Mouse (Mus musculus) forebrain, embryonic 14.5 days (tissue): ENCODE data around the gene Gcgr. TPM values are rescaled to one million over a fixed set of nuclear protein-coding genes. Genes with fewer than 3 reads are reported as not detected.

Experiments used
- ATAC-seq: fragments of 200-750 bp; cut with Nextera tagmentation; 2 replicates; pipeline ENCODE4 v1.8.0; 2017; ENCODE audit warnings: mild to moderate bottlenecking, moderate library complexity
- DNase-seq: peaks from one replicate; pipeline ENCODE4 v3.0.0-alpha.2; 2015; ENCODE audit warnings: low spot score
- H3K27ac ChIP-seq: fragments of 300-500 bp; sonication (generic); 2 replicates; pipeline ENCODE4 v1.5.1; 2014; ENCODE audit warnings: low read depth, mild to moderate bottlenecking, control low read depth, low read length, moderate library complexity
- H3K27me3 ChIP-seq: fragments of 300-500 bp; sonication (generic); replicated peaks from 2 replicates; pipeline ENCODE4 v1.6.1; 2014; ENCODE audit warnings: low read length, control low read depth, mixed read lengths; ENCODE audit not compliant: control insufficient read depth, insufficient read depth
- H3K36me3 ChIP-seq: fragments of 300-500 bp; sonication (generic); 2 replicates; pipeline ENCODE4 v1.6.1; 2014; ENCODE audit warnings: low read length, control low read depth; ENCODE audit not compliant: control insufficient read depth, insufficient read depth
- H3K4me1 ChIP-seq: fragments of 300-500 bp; sonication (generic); 2 replicates; pipeline ENCODE4 v1.6.1; 2014; ENCODE audit warnings: antibody characterized with exemption, low read length, control low read depth; ENCODE audit not compliant: control insufficient read depth, insufficient read depth
- H3K4me2 ChIP-seq: fragments of 300-500 bp; sonication (generic); 2 replicates; pipeline ENCODE4 v1.6.1; 2014; ENCODE audit warnings: mild to moderate bottlenecking, control low read depth, low read length
- H3K4me3 ChIP-seq: fragments of 300-500 bp; sonication (generic); 2 replicates; pipeline ENCODE4 v1.5.1; 2014; ENCODE audit warnings: low read depth, low read length, control low read depth
- H3K9ac ChIP-seq: fragments of 300-500 bp; sonication (generic); 2 replicates; pipeline ENCODE4 v1.6.1; 2014; ENCODE audit warnings: mild to moderate bottlenecking, low read length, control low read depth, moderate library complexity
- H3K9me3 ChIP-seq: fragments of 300-500 bp; sonication (generic); replicated peaks from 2 replicates; pipeline ENCODE4 v1.6.1; 2016; ENCODE audit warnings: low read length, control low read depth, mixed read lengths; ENCODE audit not compliant: control insufficient read depth
- WGBS: fragments of 180-500 bp; shearing (Covaris S2); extraction: QIAGEN DNeasy Blood & Tissue Kit; methylation state at CpG from one replicate; pipeline ENCODE4 v1.1.7; 2014; 5-methylcytosine and 5-hydroxymethylcytosine counted together
- polyA plus RNA-seq: library from polyadenylated mRNA; unstranded; fragments of >200 nt; fragmentation: Nextera tagmentation; extraction: Ambion mirVana; gene quantifications from 2 replicates; pipeline ENCODE4 v1.2.1, GENCODE M21; 2014

The Gcgr gene
- polyA plus RNA-seq, 1 experiment from 2014 or later: 0.14 TPM

- DNase-seq (no peak), ATAC-seq (no peak)
- no peak overlapping the region for H3K4me3 ChIP-seq
- no peaks in the 10 kb centered on the region for H3K4me1 ChIP-seq
- no peak overlapping the region for H3K9ac ChIP-seq
- no peaks in the 10 kb centered on the region for H3K27me3 ChIP-seq
- no peak overlapping the region for H3K4me2 ChIP-seq
- no peak overlapping the region for H3K27ac ChIP-seq
- H3K36me3 ChIP-seq: no peaks in the 10 kb centered on the region
- 85% methylated on average over 5 of the region's 5 CpGs for WGBS
- H3K9me3 ChIP-seq: no peaks in the 10 kb centered on the region
These were observed 9.4 kb upstream of the Gcgr start for GRCm38 (mm10) chr11:120520967-120521540.

- ATAC-seq: no peak
- no peak overlapping the region for H3K27ac ChIP-seq
- no peaks in the 10 kb centered on the region; the same call in 1 of the 2 replicates for H3K27me3 ChIP-seq
- H3K4me2 ChIP-seq: no peak overlapping the region
- no peak for DNase-seq
- no peaks in the 10 kb centered on the region for H3K4me1 ChIP-seq
- no peaks in the 10 kb centered on the region for H3K9me3 ChIP-seq
- 87% methylated on average over 8 of the region's 8 CpGs for WGBS
- H3K36me3 ChIP-seq: no peaks in the 10 kb centered on the region
- no peak overlapping the region for H3K4me3 ChIP-seq
- H3K9ac ChIP-seq: no peak overlapping the region
These were observed 7.9 kb upstream of the Gcgr start for GRCm38 (mm10) chr11:120522581-120522980.

GRCm38 (mm10) chr11:120525959-120526358, 4.5 kb upstream of the Gcgr start:
- Histone ChIP-seq H3K4me3 (no peak overlapping the region), H3K9ac (no peak overlapping the region), H3K4me1 (0 out of 2 replicates have a peak, but pooled peaks cover 2% of the 10 kb centered on the region), H3K27me3 (peaks cover 28% of the 10 kb centered on the region), H3K27ac (no peak overlapping the region), H3K36me3 (no peaks in the 10 kb centered on the region), H3K9me3 (no peaks in the 10 kb centered on the region), H3K4me2 (no peak overlapping the region)
- WGBS: 71% methylated on average over 2 of the region's 2 CpGs
- ATAC-seq: no peak
- DNase-seq: no peak

- no peak overlapping the region for H3K4me2 ChIP-seq
- DNase-seq (no peak), ATAC-seq (no peak)
- no peaks in the 10 kb centered on the region for H3K36me3 ChIP-seq
- H3K9me3 ChIP-seq: no peaks in the 10 kb centered on the region
- no peak overlapping the region for H3K4me3 ChIP-seq
- WGBS: 78% methylated on average over 9 of the region's 9 CpGs
- peaks cover 42% of the 10 kb centered on the region for H3K27me3 ChIP-seq
- H3K9ac ChIP-seq: no peak overlapping the region
- 0 out of 2 replicates have a peak, but pooled peaks cover 2% of the 10 kb centered on the region for H3K4me1 ChIP-seq
- H3K27ac ChIP-seq: no peak overlapping the region
These were observed 2.7 kb upstream of the Gcgr start for GRCm38 (mm10) chr11:120527690-120528354.

GRCm38 (mm10) chr11:120528903-120529302, 1.6 kb upstream of the Gcgr start:
- Histone ChIP-seq H3K9me3 (no peaks in the 10 kb centered on the region), H3K36me3 (no peaks in the 10 kb centered on the region), H3K9ac (no peak overlapping the region), H3K27ac (no peak overlapping the region), H3K27me3 (peaks cover 47% of the 10 kb centered on the region), H3K4me2 (no peak overlapping the region), H3K4me1 (0 out of 2 replicates have a peak, but pooled peaks cover 2% of the 10 kb centered on the region), H3K4me3 (no peak overlapping the region)
- 48% methylated on average over 4 of the region's 4 CpGs for WGBS
- ATAC-seq (no peak), DNase-seq (no peak)

GRCm38 (mm10) chr11:120531646-120532045, 1.1 kb downstream of the Gcgr start:
- no peak for ATAC-seq
- Histone ChIP-seq H3K9ac (no peak overlapping the region), H3K36me3 (no peaks in the 10 kb centered on the region), H3K27ac (no peak overlapping the region), H3K4me2 (no peak overlapping the region), H3K4me3 (no peak overlapping the region), H3K27me3 (peaks cover 47% of the 10 kb centered on the region), H3K9me3 (no peaks in the 10 kb centered on the region), H3K4me1 (0 out of 2 replicates have a peak, but pooled peaks cover 2% of the 10 kb centered on the region)
- DNase-seq: no peak
- 29% methylated on average over 9 of the region's 9 CpGs for WGBS

- Histone ChIP-seq H3K27me3 (peaks cover 38% of the 10 kb centered on the region), H3K9ac (no peak overlapping the region), H3K4me3 (no peak overlapping the region), H3K36me3 (no peaks in the 10 kb centered on the region), H3K27ac (no peak overlapping the region), H3K9me3 (no peaks in the 10 kb centered on the region), H3K4me1 (peaks cover 2% of the 10 kb centered on the region; the same call in 1 of the 2 replicates), H3K4me2 (no peak overlapping the region)
- ATAC-seq (no peak), DNase-seq (no peak)
- 86% methylated on average over 8 of the region's 8 CpGs for WGBS
These were observed 3.6 kb downstream of the Gcgr start for GRCm38 (mm10) chr11:120534093-120534492.

GRCm38 (mm10) chr11:120535145-120535544, 4.6 kb downstream of the Gcgr start:
- Histone ChIP-seq H3K36me3 (no peaks in the 10 kb centered on the region), H3K4me2 (no peak overlapping the region), H3K4me3 (no peak overlapping the region), H3K9ac (no peak overlapping the region), H3K4me1 (peaks cover 2% of the 10 kb centered on the region; the same call in 1 of the 2 replicates), H3K27ac (no peak overlapping the region), H3K9me3 (no peaks in the 10 kb centered on the region), H3K27me3 (peaks cover 28% of the 10 kb centered on the region)
- ATAC-seq: no peak
- DNase-seq: no peak
- WGBS: 76% methylated on average over 3 of the region's 3 CpGs

GRCm38 (mm10) chr11:120535804-120536203, 5.3 kb downstream of the Gcgr start:
- WGBS: 67% methylated on average over 3 of the region's 3 CpGs
- Histone ChIP-seq H3K4me2 (no peak overlapping the region), H3K4me3 (no peak overlapping the region), H3K27me3 (peaks cover 21% of the 10 kb centered on the region), H3K27ac (no peak overlapping the region), H3K36me3 (no peaks in the 10 kb centered on the region), H3K9me3 (no peaks in the 10 kb centered on the region), H3K4me1 (no peaks in the 10 kb centered on the region; the same call in 1 of the 2 replicates), H3K9ac (no peak overlapping the region)
- DNase-seq: no peak
- no peak for ATAC-seq
